Mouse (Mus musculus): ENCODE results near the gene Sar1b. TPM values are rescaled to one million over a fixed set of nuclear protein-coding genes. Genes with fewer than 3 reads are reported as not detected.
"Not testable (repeated sequence)": the region's sequence is repeated elsewhere in the genome, so short reads cannot be mapped to it uniquely, and the experiment has no call there.

The Sar1b gene
- total RNA-seq (2021) = 100 to 1,000 TPM; 372 to 421 TPM
- long read RNA-seq, experiment 1, transcript Sar1b-201 (7 exons, 1,201 nt) = major isoform, 684 of 770 reads
- long read RNA-seq, experiment 1, partial matches to known transcripts = 24 of 770 reads
- long read RNA-seq, experiment 1, other reads (novel, unspliced or antisense) = 62 of 770 reads
- long read RNA-seq, experiment 2, transcript Sar1b-201 (7 exons, 1,201 nt) = major isoform, 598 of 700 reads
- long read RNA-seq, experiment 2, partial matches to known transcripts = 35 of 700 reads
- long read RNA-seq, experiment 2, other reads (novel, unspliced or antisense) = 67 of 700 reads

GRCm38 (mm10) chr11:51763213-51763907 is at the start of gene Sar1b, which contains the start of gene Sec24a:
Gene Sar1b (plus strand): TSS chr11:51763687.
Gene Sec24a (minus strand): TSS chr11:51763634.
- peak; percentile 87 for DNase-seq

DNA sequence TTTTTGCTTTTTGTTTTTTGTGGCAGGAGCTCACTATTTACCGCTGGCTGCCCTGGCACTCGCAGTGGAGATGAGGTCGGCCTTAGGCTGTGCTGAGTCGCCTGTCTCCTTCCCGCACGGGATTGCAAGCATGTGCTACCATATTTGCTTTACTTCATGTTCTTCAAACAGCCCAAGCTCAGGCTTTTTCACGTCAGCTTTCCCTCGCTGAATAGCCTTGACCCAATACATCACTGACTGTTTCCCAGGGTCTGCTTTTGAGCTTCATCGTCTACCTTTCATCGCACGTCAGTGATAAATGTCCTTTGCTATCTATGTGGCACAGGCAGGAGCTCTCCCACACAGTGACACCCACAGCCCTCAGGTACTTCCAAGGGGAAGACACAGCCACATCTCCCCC is 42.4 kb upstream of the Sar1b start:
- no peak for DNase-seq

DNA sequence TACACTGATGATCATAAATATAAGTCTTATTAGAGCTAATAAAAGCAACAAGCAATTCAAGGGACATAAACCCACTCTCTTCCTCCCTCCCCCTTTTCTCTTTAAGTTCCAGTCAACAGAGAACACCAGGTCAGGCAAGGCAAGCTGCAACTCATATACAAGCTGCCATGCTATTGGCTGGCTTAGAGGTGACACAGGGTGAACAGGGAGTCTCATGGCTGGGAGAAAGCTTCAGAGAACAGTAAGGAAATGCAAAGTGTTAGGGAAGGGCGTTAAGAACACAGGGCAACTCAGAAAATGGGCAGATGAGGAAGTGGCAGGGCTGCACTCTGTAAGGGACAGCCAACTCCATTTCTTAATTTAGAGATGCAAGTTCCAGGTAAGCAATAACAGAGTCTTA is 30.6 kb upstream of the Sar1b start:
- DNase-seq = no peak

DNA sequence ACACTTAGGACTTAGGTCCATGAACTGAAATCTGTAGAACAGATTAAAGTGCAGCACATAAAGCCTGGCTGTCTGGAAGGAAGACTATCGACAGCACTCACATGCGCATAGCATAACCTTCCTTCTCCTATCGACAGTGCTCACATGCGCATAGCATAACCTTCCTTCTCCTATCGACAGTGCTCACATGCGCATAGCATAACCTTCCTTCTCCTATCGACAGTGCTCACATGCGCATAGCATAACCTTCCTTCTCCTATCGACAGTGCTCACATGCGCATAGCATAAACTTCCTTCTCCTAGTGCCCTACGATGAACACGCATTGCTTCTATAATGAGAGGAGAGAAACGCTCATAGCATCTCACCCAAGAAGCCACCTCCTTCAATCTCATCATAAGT is 29.3 kb upstream of the Sar1b start:
- DNase-seq = not testable (repeated sequence)

- DNase-seq = no peak
These were observed 24.7 kb upstream of the Sar1b start for GRCm38 (mm10) chr11:51738651-51739403.

GRCm38 (mm10) chr11:51740701-51741100 is 22.8 kb upstream of the Sar1b start:
- DNase-seq = no peak

- no peak for DNase-seq
These were observed 17.4 kb upstream of the Sar1b start for GRCm38 (mm10) chr11:51746096-51746495.

GRCm38 (mm10) chr11:51751623-51752225 is 11.8 kb upstream of the Sar1b start:
- DNase-seq = peak; percentile 66

DNA sequence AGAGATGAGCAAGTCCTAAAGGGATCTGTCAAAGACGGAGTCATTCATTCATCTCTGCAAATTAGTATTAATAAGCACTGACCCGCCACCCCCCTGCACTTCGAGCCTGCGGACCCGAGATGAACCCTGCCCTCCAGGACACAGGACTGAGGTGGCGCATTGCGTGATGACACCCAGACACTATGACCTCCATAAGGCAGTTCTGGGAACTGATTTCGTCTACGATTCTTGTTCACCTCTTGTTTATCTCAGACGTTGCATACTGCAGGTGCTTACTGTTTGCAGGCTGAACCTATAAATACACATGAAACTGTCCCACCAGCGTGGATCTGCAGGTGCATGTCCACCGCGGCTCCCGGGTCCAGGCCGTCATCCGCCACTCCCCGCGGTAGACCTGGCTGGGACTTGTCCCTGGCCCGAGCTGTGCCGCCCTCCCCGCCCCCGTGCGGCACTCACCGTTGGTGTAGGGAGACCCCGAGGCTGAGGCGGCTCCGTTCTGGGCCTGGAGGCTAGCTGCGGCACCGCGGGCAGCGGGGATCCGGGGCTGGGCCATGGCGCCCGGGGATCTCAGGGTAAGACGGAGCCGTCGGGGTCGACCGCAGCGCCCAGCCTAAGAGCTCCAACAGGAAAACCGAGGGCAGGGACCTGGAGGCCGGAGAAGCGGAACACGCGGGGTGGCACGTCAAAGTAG is 7.7 kb upstream of the Sar1b start:
- no peak for DNase-seq

DNA sequence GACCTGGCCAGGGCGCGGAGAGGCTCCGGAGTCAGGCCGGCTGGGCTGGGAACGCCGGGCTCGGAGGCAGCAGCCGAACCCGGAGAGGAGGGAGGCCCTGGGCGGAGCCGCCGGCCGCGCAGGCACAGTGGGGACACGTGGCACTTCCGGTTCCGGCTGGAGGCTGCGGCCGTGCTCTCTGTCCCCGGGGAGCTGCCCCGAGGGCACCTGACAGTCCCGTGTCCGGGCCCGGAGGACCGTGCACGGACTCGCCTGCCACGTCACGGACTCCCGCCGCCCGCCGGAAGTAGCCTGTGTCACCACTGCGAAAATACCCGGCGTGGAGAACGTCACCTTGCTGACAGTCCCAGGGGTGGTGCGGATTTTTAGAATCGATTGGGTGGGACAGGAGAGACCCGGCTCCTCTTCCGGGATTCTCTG is 7.1 kb upstream of the Sar1b start:
- peak; percentile 96 for DNase-seq

DNA sequence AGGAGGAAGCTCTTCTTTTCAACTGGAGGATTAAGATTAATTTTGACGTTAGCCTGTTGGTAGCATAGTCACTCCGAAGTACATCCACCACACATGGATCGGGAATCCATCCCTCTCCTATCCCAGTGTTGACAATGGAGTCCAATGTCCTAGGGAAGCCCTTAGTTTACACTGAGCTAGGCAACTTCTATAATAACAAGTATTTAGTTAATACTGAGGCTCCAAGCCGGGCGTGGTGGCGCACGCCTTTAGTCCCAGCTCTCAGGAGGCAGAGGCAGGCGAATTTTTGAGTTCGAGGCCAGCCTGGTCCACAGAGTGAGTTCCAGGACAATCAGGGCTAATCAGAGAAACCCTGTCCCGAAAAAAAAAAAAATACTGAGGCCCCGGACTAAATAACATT is 6.5 kb upstream of the Sar1b start:
- no peak for DNase-seq

DNA sequence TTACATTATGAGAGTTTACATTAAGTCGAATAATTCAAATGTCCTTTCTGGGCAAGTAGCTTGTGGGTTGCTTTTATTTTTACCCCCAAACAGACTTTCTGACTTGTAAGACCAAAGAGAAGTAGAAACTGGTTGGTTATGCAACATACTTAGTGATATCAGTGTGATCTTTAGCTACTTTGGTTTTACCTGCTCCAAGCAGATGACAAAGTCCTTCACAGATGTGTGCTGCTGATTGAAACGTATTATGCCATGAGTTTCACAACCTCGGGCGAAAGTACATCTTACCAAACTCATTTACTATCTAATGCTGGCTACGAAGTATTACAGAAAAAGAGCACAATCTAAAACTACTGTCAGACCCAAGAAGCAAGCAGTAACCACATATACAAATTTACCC is 5.9 kb upstream of the Sar1b start:
- no peak for DNase-seq

GRCm38 (mm10) chr11:51758207-51758606 is 5.3 kb upstream of the Sar1b start:
- not testable (repeated sequence) for DNase-seq

GRCm38 (mm10) chr11:51759251-51759650 is 4.2 kb upstream of the Sar1b start:
- no peak for DNase-seq

GRCm38 (mm10) chr11:51759941-51760657 is 3.4 kb upstream of the Sar1b start:
- no peak for DNase-seq

GRCm38 (mm10) chr11:51761241-51761640 is 2.2 kb upstream of the Sar1b start:
- DNase-seq = no peak

DNA sequence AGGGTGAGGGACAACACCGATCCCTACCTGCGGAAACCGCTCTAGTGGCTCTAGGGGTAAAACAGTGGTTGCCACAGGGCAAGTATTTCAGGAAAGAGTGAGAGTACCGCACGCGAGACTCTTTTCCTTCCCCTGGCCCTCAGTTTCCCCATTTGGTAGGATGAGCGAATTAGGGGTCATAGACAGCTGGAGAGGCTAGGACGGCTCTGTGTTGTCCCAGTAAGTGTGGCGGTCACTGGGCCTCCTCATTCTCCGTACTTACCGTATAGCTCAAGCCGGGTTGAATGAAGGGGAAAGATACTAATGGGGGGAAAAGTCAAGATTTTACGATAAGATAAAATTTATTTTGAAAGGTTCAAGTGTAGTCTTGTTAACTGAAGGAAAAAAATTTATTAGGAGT is 468 bp downstream of the Sar1b start:
- no peak for DNase-seq

DNA sequence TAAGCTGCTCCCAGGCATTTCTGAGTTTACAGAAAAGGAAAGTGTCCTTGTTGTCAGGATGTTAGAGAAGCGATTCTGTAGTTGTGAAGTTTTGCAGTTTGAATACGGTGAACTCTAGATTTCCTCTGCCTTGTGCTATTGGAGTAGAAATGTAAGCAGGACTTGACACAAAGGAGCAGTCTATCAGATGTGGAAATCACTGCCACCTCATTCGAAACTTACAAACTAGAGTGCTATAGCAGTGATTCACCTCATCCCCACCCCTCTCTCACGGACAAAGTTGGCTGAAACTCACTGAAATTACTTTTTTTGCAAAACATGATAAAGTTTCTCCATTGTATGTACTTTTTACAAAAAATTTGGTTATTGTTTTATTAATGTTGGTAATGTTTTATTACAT is 1.3 kb downstream of the Sar1b start:
- DNase-seq = no peak

GRCm38 (mm10) chr11:51767579-51768220 is 4.2 kb downstream of the Sar1b start:
- DNase-seq = peak; percentile 68

GRCm38 (mm10) chr11:51768296-51768695 is 4.8 kb downstream of the Sar1b start:
- no peak for DNase-seq

GRCm38 (mm10) chr11:51775507-51775906 is 12.0 kb downstream of the Sar1b start:
- DNase-seq = no peak
